Mouse (Mus musculus) megakaryocyte-erythroid progenitor cell, adult 5-6 weeks (primary cell): Measurements from ENCODE around the gene Oprl1. TPM values are rescaled to one million over a fixed set of nuclear protein-coding genes. Genes with fewer than 3 reads are reported as not detected.
A peak's percentile ranks its signal among the peaks of the same experiment; 100 is the strongest.

Source experiments
- ATAC-seq: replicated peaks from 2 replicates; pipeline ENCODE4 v1.8.0; 2016; ENCODE audit warnings: mild to moderate bottlenecking, inconsistent platforms; ENCODE audit not compliant: severe bottlenecking, poor library complexity, low FRiP score, low TSS enrichment
- total RNA-seq, 2 experiments: library from RNA; stranded (forward) in 1 of 2; stranded (reverse) in 1 of 2; fragments of 200-1000, 215-1000 nt in 1 of 2; fragments of >200 nt in 1 of 2; fragmentation: Nextera tagmentation in 1 of 2; gene quantifications; 2 replicates each; pipeline ENCODE4 v1.2.3; 2014 to 2017

Gene Oprl1
- 0.90 TPM in 1 of 2 replicates, not detected in the other for total RNA-seq (2014; fragmentation: Nextera tagmentation)
- not detected in 2 replicates for total RNA-seq (2017)

GRCm38 (mm10) chr2:181714903-181715326 is at the start of gene Oprl1:
Gene Oprl1 (plus strand): TSS chr2:181715016.
- ATAC-seq, result peak; percentile 69

DNA sequence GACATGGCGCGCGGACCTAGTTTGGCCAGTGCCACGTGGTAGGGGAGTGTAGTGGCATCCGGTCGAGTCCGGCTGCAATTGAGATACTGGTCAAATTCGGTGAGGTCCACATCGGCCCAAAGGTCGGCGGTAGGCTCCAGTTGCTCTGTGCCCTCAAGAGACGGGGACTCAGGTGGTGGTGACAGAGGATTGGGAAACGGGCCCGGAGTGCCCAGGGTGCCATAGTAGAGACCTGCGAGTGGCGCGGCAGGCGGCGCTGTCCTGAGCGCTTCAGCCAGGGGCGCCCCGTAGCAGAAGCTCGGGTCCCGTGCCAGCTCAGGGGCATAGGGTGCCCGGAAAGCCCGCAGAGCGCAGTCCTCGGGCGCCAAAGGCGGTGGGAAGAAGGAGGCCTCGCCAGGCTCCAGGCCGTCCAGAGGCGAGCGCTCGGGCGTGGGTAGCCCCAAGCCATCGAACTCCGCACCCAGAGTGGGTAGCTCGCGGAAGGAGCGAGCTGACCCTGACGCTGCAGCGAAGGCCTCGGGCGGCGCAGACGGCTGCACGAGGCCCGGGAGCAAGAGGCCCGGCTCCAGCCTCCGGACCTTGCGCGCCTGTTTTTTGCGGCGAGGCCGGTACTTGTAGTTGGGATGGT is 44.4 kb upstream of the Oprl1 start:
- ATAC-seq, result peak; percentile 35; the same call in 1 of the 2 replicates

DNA sequence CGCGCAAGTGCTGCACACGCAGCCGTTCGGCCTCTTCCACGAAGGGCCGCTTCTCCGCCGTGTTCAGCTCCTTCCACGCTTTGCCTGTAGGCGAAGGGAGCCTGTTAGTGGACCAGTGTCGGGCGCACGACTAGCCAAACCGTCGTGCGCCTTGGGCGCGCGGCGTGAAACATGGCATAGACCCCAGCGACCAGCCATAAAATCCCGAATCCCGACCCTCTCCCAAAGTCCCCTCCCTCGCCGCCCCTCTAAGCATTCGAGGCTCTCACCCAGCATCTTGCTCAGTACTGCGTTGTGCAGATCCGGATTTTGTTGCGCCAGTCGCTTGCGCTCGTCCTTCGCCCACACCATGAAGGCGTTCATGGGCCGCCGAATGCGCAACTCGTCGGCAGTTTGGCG is 43.9 kb upstream of the Oprl1 start:
- no peak for ATAC-seq

- ATAC-seq, result no peak
Observed at GRCm38 (mm10) chr2:181671326-181671725, 43.5 kb upstream of the Oprl1 start, which contains the start of gene Sox18. Gene Sox18 (minus strand): TSS chr2:181671640.

GRCm38 (mm10) chr2:181671984-181672383 is 42.8 kb upstream of the Oprl1 start:
- ATAC-seq, result no peak

- no peak for ATAC-seq
Observed at GRCm38 (mm10) chr2:181673501-181673900, 41.3 kb upstream of the Oprl1 start.

DNA sequence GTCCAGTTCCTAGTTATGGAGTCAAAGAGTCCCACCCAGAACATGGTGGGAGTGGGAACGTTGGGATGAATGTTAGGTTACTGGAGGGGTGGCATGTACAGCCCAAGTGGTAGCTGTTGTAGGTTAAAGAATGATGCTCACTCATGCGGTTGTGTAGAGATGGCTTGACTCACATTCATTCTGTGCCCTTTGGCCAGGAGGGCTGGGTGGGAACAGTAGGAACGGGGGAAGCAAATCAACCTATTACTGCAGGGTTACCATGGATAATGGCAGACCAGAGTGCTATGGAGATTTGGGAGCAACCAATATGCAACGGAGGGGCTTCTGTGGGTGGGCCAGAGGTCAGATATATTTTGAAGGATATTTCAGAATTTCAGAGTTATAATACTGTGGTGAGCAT is 39.9 kb upstream of the Oprl1 start:
- no peak for ATAC-seq

DNA sequence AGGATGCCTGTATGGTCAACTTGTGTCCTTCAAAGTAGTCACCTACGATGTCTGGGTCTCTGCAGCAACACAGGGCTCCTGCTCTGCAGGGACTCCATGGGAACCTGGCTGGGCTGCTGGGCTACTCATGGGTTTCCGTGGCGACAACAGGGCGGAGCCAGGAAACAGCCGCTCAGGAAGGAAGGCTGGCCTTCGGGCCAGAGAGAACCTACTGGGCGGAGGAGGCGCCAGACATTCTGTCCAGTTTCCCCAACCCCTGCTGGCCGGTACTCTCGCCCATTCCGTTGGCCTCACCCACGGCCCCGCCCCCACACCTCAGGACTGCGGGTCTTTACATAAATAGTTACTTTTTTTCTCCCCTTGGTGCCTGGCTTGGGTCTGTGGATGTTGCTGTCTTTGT is 39.4 kb upstream of the Oprl1 start:
- no peak for ATAC-seq

- no peak for ATAC-seq
Observed at GRCm38 (mm10) chr2:181676424-181676823, 38.4 kb upstream of the Oprl1 start.

DNA sequence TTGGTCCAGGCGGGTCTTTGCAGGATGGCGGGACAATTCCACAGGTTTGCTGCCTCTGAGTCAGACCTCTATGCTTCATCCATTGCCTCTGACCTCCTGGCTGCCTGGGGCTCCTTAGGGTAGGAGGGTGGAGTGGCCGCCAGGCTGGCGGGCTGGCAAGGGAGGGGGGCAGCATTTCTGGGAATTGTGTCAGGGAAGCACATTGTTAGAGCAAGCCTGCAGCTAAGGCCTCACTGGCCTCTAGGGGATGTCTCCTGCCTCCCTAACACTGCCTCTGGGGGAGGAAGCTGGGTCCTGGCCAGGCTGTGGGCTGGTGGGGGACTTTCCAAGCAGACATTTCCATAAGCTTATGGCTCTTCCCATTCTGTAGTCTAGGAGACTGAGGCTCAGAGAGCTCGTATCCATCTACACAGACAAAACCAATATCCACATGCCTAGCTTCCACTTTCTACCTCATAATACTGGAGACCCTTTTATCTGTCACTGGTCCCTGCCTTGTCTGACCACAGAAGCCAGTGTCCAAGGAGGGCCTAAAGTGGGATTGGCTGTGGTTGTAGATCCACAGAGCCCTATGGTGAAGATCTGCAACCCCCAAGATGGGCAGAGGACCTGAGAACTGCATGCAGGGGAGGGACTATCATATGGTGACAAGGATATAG is 37.6 kb upstream of the Oprl1 start:
- no peak for ATAC-seq

DNA sequence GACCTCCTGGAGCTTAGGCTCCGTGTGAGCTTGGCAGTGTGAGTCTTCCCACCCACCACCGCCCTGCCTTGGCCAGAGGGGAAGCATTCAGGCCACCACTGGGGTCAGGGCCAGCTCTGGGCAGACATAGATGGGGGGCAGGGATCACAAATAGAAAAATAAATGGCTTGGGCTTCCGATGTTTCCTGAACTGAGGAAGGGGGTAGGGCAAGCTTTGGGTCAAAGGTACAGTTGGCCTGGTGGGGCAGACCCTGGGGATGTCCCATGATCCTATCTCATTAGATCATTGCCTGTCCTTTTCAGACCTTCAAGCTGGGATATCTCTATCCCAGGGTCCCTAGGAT is 37.1 kb upstream of the Oprl1 start:
- no peak for ATAC-seq

GRCm38 (mm10) chr2:181678780-181679179 is 36.0 kb upstream of the Oprl1 start:
- peak; percentile 82 for ATAC-seq

GRCm38 (mm10) chr2:181679951-181680715 is 34.7 kb upstream of the Oprl1 start, which contains the start of gene Tcea2:
Gene Tcea2 (plus strand): TSS chr2:181680310.
- ATAC-seq, result peak; percentile 45

DNA sequence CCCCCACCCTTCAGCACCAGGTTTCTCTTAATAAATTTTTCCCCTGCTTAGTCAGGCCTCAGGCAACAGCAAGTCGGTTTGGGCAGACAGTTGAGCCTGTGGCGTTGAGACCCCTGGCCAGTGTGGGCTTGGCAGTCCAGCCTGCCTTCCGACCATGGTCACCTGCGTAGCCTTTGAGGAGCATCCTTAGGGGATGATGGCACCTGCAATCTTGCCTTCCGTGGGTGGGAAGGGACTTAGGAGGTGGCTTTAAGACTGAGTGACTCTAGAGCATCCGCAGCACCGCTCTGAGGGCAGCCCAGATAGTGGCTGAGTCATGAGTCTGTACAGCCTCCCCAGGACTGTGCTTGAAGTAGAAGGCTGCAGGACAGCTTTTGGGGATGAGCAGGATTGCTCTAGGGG is 34.1 kb upstream of the Oprl1 start:
- no peak for ATAC-seq

- ATAC-seq, result no peak
Observed at GRCm38 (mm10) chr2:181681978-181682377, 32.8 kb upstream of the Oprl1 start.

- ATAC-seq, result no peak
Observed at GRCm38 (mm10) chr2:181683381-181683780, 31.4 kb upstream of the Oprl1 start.

GRCm38 (mm10) chr2:181684713-181685112 is 30.1 kb upstream of the Oprl1 start:
- ATAC-seq, result no peak

DNA sequence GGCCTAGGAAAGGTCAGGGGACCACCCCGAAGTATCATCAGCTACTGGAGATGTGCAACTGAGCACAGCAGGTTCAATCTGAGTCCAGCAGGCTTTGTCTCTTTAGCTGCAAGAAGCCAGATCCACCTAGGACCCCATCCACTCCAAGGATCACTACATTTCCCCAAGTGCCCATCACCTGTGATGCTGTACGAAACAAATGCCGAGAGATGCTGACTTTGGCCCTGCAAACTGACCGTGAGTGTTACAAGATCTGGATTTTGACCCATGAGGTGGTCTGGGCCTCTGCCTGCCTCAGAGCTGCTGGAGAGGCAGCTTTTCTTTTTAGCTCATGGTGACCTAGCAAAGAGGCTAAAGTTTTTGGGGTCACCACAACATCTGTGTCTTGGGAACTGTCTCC is 29.1 kb upstream of the Oprl1 start:
- no peak for ATAC-seq

DNA sequence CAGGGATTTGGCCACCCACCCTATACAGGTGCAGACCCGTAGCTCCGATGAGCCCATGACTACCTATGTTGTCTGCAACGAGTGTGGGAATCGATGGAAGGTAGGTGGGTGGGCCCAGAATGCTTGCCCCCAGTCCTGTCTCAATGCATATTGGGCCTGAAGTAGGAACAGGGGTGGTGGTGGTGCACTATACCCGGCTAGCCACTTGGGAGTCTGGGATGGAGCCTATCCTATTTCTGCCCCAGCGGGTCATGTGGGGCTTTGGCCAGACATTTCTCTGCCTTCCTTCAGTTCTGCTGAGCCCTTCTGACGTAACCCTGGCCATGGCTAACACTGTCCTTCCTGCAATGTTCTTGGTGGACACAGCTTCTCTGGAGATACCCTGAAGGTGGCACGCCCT is 27.2 kb upstream of the Oprl1 start:
- no peak for ATAC-seq

GRCm38 (mm10) chr2:181689466-181690160 is 25.2 kb upstream of the Oprl1 start:
- ATAC-seq, result no peak
